Mouse (Mus musculus) forebrain, embryonic 11.5 days (tissue): ENCODE measurements at regions not wholly inside any gene's neighbourhood (a gene's known extent, or its start where the extent isn't known, plus 50 kb on each side); places are given as distances from the start of the nearest gene placed in this dataset.

Source experiments
- ATAC-seq: fragments of 200-750 bp; cut with Nextera tagmentation; replicated peaks from 2 replicates; pipeline ENCODE4 v1.8.0; 2017; ENCODE audit warnings: moderate TSS enrichment; ENCODE audit not compliant: low FRiP score
- DNase-seq: peaks from one replicate; pipeline ENCODE4 v3.0.0-alpha.2; 2017; ENCODE audit warnings: low spot score
- H3K27ac ChIP-seq: fragments of 300-500 bp; sonication (generic); 2 replicates; pipeline ENCODE4 v1.5.1; 2014; ENCODE audit warnings: low read depth, low read length
- H3K27me3 ChIP-seq: fragments of 300-500 bp; sonication (generic); 2 replicates; pipeline ENCODE4 v1.6.1; 2014; ENCODE audit warnings: mild to moderate bottlenecking, low read length, mixed read lengths; ENCODE audit not compliant: control insufficient read depth, insufficient read depth
- H3K36me3 ChIP-seq: fragments of 300-500 bp; sonication (generic); 2 replicates; pipeline ENCODE4 v1.6.1; 2014; ENCODE audit warnings: mild to moderate bottlenecking, low read length, moderate library complexity, mixed read lengths; ENCODE audit not compliant: control insufficient read depth, insufficient read depth
- H3K4me1 ChIP-seq: fragments of 300-500 bp; sonication (generic); replicated peaks from 2 replicates; pipeline ENCODE4 v1.6.1; 2014; ENCODE audit warnings: low read length, mixed read lengths; ENCODE audit not compliant: control insufficient read depth, insufficient read depth
- H3K4me2 ChIP-seq: fragments of 300-500 bp; sonication (generic); 2 replicates; pipeline ENCODE4 v1.6.1; 2014; ENCODE audit warnings: low read depth, mild to moderate bottlenecking, low read length, moderate library complexity, mixed read lengths; ENCODE audit not compliant: severe bottlenecking
- H3K4me3 ChIP-seq: fragments of 300-500 bp; sonication (generic); 2 replicates; pipeline ENCODE4 v1.5.1; 2014; ENCODE audit warnings: low read depth, low read length
- H3K9ac ChIP-seq: fragments of 300-500 bp; sonication (generic); 2 replicates; pipeline ENCODE4 v1.6.1; 2014; ENCODE audit warnings: low read length
- H3K9me3 ChIP-seq: fragments of 300-500 bp; sonication (generic); 2 replicates; pipeline ENCODE4 v1.6.1; 2016; ENCODE audit warnings: low read length, mixed read lengths; ENCODE audit not compliant: control insufficient read depth
- WGBS: fragments of 180-500 bp; shearing (Covaris S2); extraction: QIAGEN DNeasy Blood & Tissue Kit; methylation state at CpG from one replicate; pipeline ENCODE4 v1.1.7; 2014; 5-methylcytosine and 5-hydroxymethylcytosine counted together

DNA sequence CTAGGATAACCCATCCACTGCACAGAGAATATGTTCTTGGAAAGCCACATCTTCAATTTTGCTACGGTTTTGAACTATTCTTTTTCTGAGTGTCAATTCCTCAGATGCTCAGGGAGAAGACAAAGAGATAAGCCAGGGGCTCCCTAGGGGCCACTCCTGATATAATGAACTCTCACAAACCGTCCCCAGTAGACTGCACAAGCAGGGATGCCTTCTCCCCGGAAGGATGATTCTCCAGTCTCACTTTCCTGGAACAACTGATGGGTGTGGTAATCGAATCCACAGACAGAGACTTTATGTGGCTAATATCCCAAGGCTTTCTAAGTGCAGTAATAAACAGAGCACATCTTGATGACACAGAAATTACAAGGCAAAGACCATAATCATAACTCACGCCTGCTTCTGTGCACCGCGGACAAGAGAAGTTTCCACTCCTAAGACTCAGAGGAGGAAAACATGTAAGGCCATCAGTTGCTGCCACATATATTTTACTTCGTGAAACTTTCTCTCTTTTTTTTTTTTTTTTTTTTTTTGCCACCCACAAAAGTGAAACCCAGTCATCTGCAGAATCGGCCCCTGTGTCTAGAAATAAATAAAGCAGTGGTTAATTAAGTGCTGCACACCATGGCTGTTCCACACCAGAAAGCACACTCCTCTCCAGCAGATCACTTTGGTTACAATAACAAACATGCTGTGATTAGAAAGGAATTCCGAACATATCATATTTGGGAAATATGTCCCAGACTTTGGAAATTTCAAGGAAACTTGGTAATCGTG, 433.8 kb downstream of the Gsdmc2 start:
- no peaks in the 10 kb centered on the region for H3K27me3 ChIP-seq
- ATAC-seq, result no peak
- no peaks in the 10 kb centered on the region for H3K36me3 ChIP-seq
- H3K4me3 ChIP-seq, result no peak overlapping the region
- H3K4me2 ChIP-seq, result no peak overlapping the region
- H3K4me1 ChIP-seq, result no peaks in the 10 kb centered on the region
- no peak overlapping the region for H3K27ac ChIP-seq
- no peaks in the 10 kb centered on the region for H3K9me3 ChIP-seq
- H3K9ac ChIP-seq, result no peak overlapping the region
- WGBS, result 75% methylated on average over 11 of the region's 11 CpGs
- DNase-seq, result no peak

- no peaks in the 10 kb centered on the region for H3K9me3 ChIP-seq
- H3K36me3 ChIP-seq, result no peaks in the 10 kb centered on the region
- no peak overlapping the region for H3K27ac ChIP-seq
- no peaks in the 10 kb centered on the region for H3K27me3 ChIP-seq
- H3K4me2 ChIP-seq, result no peak overlapping the region
- H3K9ac ChIP-seq, result no peak overlapping the region
- no peak for DNase-seq
- 48% methylated on average over 3 of the region's 3 CpGs for WGBS
- no peak overlapping the region for H3K4me3 ChIP-seq
- no peaks in the 10 kb centered on the region for H3K4me1 ChIP-seq
- ATAC-seq, result no peak
Measured at GRCm38 (mm10) chr15:63400445-63400844, 444.5 kb downstream of the Gsdmc2 start.

DNA sequence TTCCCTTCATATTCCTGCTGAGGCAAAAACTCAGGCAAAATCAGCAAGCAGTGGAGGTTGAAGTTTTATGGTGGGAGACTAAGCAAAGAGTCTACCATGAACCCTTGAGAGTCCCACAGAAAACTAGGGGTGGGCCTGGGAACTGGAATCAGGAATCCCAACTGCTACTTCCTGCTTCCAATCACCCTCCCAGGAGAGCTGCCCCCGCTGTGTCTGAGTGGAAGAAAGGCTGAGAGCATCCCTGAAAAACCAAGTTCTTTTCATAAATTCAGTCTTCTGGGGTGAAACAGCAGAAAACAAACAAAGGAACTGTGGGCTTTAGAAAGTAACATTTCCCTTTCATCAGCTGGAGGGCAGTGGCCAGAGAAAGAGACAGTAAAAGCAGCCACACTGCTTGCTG, 445.0 kb downstream of the Gsdmc2 start:
- Histone ChIP-seq H3K4me2 (no peak overlapping the region), H3K27ac (no peak overlapping the region), H3K9ac (no peak overlapping the region), H3K4me1 (no peaks in the 10 kb centered on the region), H3K27me3 (no peaks in the 10 kb centered on the region), H3K4me3 (no peak overlapping the region), H3K36me3 (no peaks in the 10 kb centered on the region), H3K9me3 (no peaks in the 10 kb centered on the region)
- ATAC-seq (no peak), DNase-seq (no peak)
- WGBS, result 63% methylated on average over 1 of the region's 1 CpGs

- Histone ChIP-seq H3K36me3 (no peaks in the 10 kb centered on the region), H3K9me3 (no peaks in the 10 kb centered on the region), H3K27ac (no peak overlapping the region), H3K4me1 (no peaks in the 10 kb centered on the region), H3K27me3 (no peaks in the 10 kb centered on the region), H3K9ac (no peak overlapping the region), H3K4me2 (no peak overlapping the region), H3K4me3 (no peak overlapping the region)
- DNase-seq, result no peak
- 97% methylated on average over 3 of the region's 3 CpGs for WGBS
- ATAC-seq, result no peak
Measured at GRCm38 (mm10) chr15:63397485-63397884, 447.5 kb downstream of the Gsdmc2 start.

DNA sequence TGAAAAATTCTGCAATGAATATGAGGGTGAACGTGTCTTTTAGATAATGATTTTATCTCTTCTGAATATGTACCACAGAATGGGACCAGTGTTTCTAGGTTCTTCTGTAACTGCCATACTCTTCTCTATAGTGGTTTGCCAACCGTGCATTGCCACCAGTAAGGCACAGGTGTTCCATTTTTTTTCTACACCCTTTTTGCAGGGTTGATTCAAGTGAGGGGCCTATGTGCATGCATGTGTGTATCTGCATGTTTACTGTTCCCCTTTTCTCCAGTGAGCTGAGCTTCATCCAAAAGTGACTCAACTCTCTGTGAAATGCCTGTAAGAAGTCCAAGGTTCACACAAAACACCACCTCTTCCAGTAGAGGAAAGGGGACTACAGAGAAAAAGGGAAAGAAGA, 467.7 kb downstream of the Gsdmc2 start:
- Histone ChIP-seq H3K4me2 (no peak overlapping the region), H3K4me3 (no peak overlapping the region), H3K27me3 (no peaks in the 10 kb centered on the region), H3K4me1 (no peaks in the 10 kb centered on the region), H3K36me3 (no peaks in the 10 kb centered on the region), H3K27ac (no peak overlapping the region), H3K9me3 (no peaks in the 10 kb centered on the region), H3K9ac (no peak overlapping the region)
- 84% methylated on average over 2 of the region's 2 CpGs for WGBS
- no peak for ATAC-seq
- no peak for DNase-seq

DNA sequence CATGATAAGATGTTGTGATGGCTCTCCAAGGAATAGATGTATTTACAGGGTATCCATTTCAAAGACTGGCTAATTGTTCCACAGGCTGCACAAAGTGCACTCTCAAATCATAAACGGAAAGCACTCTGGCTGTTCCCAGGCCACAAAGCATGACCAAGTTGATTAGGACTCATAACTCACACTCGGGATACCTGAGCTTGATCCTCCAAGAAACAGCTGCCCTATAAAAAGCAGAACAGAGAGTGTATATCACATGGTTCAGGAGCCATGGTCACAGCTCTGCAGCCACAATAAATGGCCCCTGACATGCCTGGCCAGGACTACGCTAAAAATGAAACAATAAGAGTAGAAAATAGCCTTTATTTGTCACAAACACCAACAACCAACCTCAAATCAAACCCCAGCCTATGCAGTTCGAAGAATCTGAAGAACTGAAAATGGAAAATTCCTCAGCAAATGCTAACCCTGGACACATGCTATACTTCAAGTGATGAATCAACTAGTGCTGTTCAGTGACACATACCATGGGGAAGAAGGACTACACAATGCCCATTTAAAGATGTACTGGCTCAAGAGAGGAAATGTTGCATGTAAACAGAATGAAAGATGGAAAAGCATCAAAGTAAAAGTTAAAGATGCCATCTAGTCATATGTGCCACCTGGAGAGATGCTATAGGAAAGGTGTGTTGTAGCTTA, 473.5 kb downstream of the Gsdmc2 start:
- 81% methylated on average over 4 of the region's 4 CpGs for WGBS
- H3K36me3 ChIP-seq, result no peaks in the 10 kb centered on the region
- no peak for DNase-seq
- no peaks in the 10 kb centered on the region for H3K27me3 ChIP-seq
- H3K9me3 ChIP-seq, result no peaks in the 10 kb centered on the region
- no peak overlapping the region for H3K9ac ChIP-seq
- no peak overlapping the region for H3K4me3 ChIP-seq
- no peak for ATAC-seq
- H3K27ac ChIP-seq, result no peak overlapping the region
- no peaks in the 10 kb centered on the region for H3K4me1 ChIP-seq
- no peak overlapping the region for H3K4me2 ChIP-seq

DNA sequence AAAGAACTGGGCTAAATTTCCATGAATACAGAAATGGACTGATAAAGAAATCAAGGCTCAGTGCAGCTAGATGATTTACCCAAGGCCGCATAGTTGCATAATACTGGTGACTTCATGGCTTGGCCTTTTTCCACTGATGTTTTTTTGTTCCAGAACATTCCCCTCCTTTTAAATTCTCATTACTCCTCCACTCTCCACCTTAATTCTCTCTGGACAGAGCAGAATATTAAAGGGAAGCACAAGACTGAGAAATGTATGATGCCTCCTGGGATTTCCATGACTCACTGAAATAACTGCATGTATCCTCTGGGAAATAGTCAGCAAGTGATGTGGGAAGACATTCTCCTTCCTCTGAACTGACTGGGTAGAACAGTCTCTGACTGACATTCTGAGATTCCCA, 480.5 kb downstream of the Gsdmc2 start:
- Histone ChIP-seq H3K4me3 (no peak overlapping the region), H3K4me1 (no peaks in the 10 kb centered on the region), H3K9me3 (no peaks in the 10 kb centered on the region), H3K4me2 (no peak overlapping the region), H3K36me3 (no peaks in the 10 kb centered on the region), H3K27ac (no peak overlapping the region), H3K27me3 (no peaks in the 10 kb centered on the region), H3K9ac (no peak overlapping the region)
- ATAC-seq (no peak), DNase-seq (no peak)
- 97% methylated on average over 1 of the region's 1 CpGs for WGBS

DNA sequence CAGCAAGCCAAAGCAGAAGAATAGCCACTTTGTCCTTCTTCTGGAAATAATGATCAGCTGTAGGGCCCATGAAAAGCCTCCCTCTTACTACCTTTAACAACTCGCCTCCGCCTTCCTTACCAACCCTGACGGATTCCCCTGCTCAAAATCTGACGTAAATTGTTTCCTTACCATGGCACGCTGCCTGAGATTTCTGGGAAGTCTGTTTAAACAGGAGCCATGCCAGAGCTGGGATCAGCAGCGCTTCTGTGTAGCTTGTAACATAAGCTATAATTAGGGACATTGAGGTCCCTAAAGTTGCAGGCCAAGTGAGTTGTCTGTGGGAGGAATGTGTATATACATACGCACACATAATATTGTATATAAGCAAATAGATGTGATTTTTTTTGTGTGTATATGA, 484.6 kb downstream of the Gsdmc2 start:
- H3K4me1 ChIP-seq, result no peaks in the 10 kb centered on the region
- WGBS, result 79% methylated on average over 7 of the region's 7 CpGs
- H3K27me3 ChIP-seq, result no peaks in the 10 kb centered on the region
- no peak overlapping the region for H3K9ac ChIP-seq
- ATAC-seq, result no peak
- DNase-seq, result no peak
- H3K4me2 ChIP-seq, result no peak overlapping the region
- no peak overlapping the region for H3K4me3 ChIP-seq
- H3K9me3 ChIP-seq, result no peaks in the 10 kb centered on the region
- no peaks in the 10 kb centered on the region for H3K36me3 ChIP-seq
- no peak overlapping the region for H3K27ac ChIP-seq

DNA sequence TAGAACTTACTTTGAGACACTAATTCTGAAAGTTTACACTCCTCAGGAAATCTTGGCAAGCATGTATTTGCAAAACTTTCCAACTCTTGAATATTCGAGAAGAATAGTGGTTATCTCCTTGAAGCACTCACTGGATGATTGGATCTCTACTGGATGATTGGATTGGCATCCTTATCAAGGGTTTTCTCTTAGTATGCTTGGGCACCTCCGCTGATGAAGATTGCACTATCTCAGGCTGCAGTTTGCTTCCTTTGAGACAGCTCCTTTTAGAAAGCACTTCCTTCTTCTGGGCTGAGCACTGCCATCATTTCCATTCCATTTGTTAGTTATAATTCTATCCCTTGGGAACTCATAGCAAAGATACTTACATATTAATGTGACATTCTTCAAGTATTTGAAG, 503.2 kb downstream of the Gsdmc2 start:
- no peak overlapping the region for H3K4me3 ChIP-seq
- 85% methylated on average over 2 of the region's 2 CpGs for WGBS
- ATAC-seq, result no peak
- no peaks in the 10 kb centered on the region for H3K4me1 ChIP-seq
- no peaks in the 10 kb centered on the region for H3K36me3 ChIP-seq
- DNase-seq, result no peak
- no peak overlapping the region for H3K4me2 ChIP-seq
- no peaks in the 10 kb centered on the region for H3K27me3 ChIP-seq
- no peak overlapping the region for H3K9ac ChIP-seq
- H3K27ac ChIP-seq, result no peak overlapping the region
- H3K9me3 ChIP-seq, result no peaks in the 10 kb centered on the region
